Mouse (Mus musculus): ENCODE measurements at regions not wholly inside any gene's neighbourhood (a gene's known extent, or its start where the extent isn't known, plus 50 kb on each side); places are given as distances from the start of the nearest gene placed in this dataset.

- TF ChIP-seq GATA1 (IDR thresholded peaks at IDR 0.05; ENCODE audit: borderline replicate concordance, low read length) (no peak), FLI1 (IDR thresholded peaks at IDR 0.05; ENCODE audit: low read length) (no peak)
Observed at GRCm38 (mm10) chr10:19149196-19149869, 133.9 kb upstream of the Tnfaip3 start.
